Mouse (Mus musculus): Measurements from ENCODE around the gene Ap2b1. TPM values are rescaled to one million over a fixed set of nuclear protein-coding genes. Genes with fewer than 3 reads are reported as not detected.

The Ap2b1 gene
- polyA plus RNA-seq, 1 experiment from 2014 or later, result 121 TPM

- Histone ChIP-seq H3K4me2 (no peak overlapping the region), H3K9me3 (ENCODE audit: control insufficient read depth, low read length) (no peaks in the 10 kb centered on the region), H3K27me3 (ENCODE audit: control insufficient read depth, insufficient read depth, low read length) (no peaks in the 10 kb centered on the region), H3K9ac (ENCODE audit: low read length) (no peak overlapping the region), H3K27ac (ENCODE audit: low read depth, low read length) (no peak overlapping the region), H3K36me3 (ENCODE audit: control insufficient read depth, insufficient read depth, low read length) (no peaks in the 10 kb centered on the region), H3K4me1 (ENCODE audit: control insufficient read depth, insufficient read depth, low read length) (no peaks in the 10 kb centered on the region), H3K4me3 (ENCODE audit: low read depth, low read length) (no peak overlapping the region)
- ATAC-seq (ENCODE audit: low FRiP score) (no peak), DNase-seq (ENCODE audit: low spot score, missing footprints) (no peak)
- WGBS, result 85% methylated on average over 4 of the region's 4 CpGs
These were observed 19.8 kb upstream of the Ap2b1 start for GRCm38 (mm10) chr11:83279024-83279423.

GRCm38 (mm10) chr11:83279691-83280090, 19.1 kb upstream of the Ap2b1 start:
- H3K27ac ChIP-seq (ENCODE audit: low read depth, low read length), result no peak overlapping the region
- H3K36me3 ChIP-seq (ENCODE audit: control insufficient read depth, insufficient read depth, low read length), result no peaks in the 10 kb centered on the region
- no peak overlapping the region for H3K9ac ChIP-seq (ENCODE audit: low read length)
- DNase-seq (ENCODE audit: low spot score, missing footprints) (no peak), ATAC-seq (ENCODE audit: low FRiP score) (no peak)
- H3K9me3 ChIP-seq (ENCODE audit: control insufficient read depth, low read length), result no peaks in the 10 kb centered on the region
- no peaks in the 10 kb centered on the region for H3K4me1 ChIP-seq (ENCODE audit: control insufficient read depth, insufficient read depth, low read length)
- 85% methylated on average over 6 of the region's 6 CpGs for WGBS
- H3K27me3 ChIP-seq (ENCODE audit: control insufficient read depth, insufficient read depth, low read length), result no peaks in the 10 kb centered on the region
- no peak overlapping the region for H3K4me2 ChIP-seq
- no peak overlapping the region for H3K4me3 ChIP-seq (ENCODE audit: low read depth, low read length)

DNA sequence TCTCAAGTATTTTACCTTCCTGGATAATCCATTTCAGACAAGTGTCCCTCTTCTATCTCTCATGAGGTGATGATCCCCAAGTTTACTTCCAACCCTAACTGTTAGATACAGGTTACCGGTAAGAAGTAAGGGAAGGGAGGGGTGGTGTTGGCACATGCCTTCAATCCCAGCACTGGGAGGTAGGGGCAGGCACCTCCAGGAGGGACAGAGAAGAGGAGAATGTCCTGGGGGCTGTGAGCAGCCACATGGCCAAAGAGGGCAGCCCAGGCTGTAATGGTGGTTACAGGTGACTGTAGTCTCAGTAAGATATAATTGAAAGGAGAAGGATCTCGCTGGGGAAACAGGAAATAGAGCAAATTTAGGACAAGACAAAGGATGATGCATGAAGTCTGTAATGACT, 16.7 kb upstream of the Ap2b1 start:
- no peak for DNase-seq (ENCODE audit: low spot score, missing footprints)
- no peak overlapping the region for H3K27ac ChIP-seq (ENCODE audit: low read depth, low read length)
- H3K9me3 ChIP-seq (ENCODE audit: control insufficient read depth, low read length), result no peaks in the 10 kb centered on the region
- no peak overlapping the region for H3K4me3 ChIP-seq (ENCODE audit: low read depth, low read length)
- ATAC-seq (ENCODE audit: low FRiP score), result no peak
- no peaks in the 10 kb centered on the region for H3K4me1 ChIP-seq (ENCODE audit: control insufficient read depth, insufficient read depth, low read length)
- no peak overlapping the region for H3K9ac ChIP-seq (ENCODE audit: low read length)
- H3K4me2 ChIP-seq, result no peak overlapping the region
- H3K36me3 ChIP-seq (ENCODE audit: control insufficient read depth, insufficient read depth, low read length), result no peaks in the 10 kb centered on the region
- 69% methylated on average over 2 of the region's 2 CpGs for WGBS
- H3K27me3 ChIP-seq (ENCODE audit: control insufficient read depth, insufficient read depth, low read length), result no peaks in the 10 kb centered on the region

DNA sequence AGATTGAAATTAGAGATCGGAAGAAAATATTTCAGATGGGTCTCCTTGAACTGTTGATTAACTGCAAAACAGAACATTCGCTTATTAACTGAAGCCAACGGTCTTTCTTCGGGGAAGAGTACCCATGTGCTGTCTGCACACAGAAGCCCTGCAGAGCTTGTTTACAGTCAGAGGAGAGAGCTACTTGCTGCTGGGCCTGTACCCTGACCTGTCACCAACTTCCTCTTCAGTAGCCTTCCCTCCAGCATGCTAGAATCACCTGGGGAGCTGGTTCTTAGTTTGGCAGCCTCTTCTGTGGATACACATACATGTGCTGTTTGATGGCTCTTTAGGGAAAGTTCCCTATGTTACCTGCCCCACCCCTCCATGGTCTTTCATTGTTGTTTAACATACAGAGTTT, 13.2 kb upstream of the Ap2b1 start:
- H3K4me1 ChIP-seq (ENCODE audit: control insufficient read depth, insufficient read depth, low read length), result no peaks in the 10 kb centered on the region
- no peaks in the 10 kb centered on the region for H3K27me3 ChIP-seq (ENCODE audit: control insufficient read depth, insufficient read depth, low read length)
- no peak for DNase-seq (ENCODE audit: low spot score, missing footprints)
- no peaks in the 10 kb centered on the region for H3K9me3 ChIP-seq (ENCODE audit: control insufficient read depth, low read length)
- no peak overlapping the region for H3K4me3 ChIP-seq (ENCODE audit: low read depth, low read length)
- WGBS, result 90% methylated on average over 4 of the region's 4 CpGs
- ATAC-seq (ENCODE audit: low FRiP score), result no peak
- no peaks in the 10 kb centered on the region for H3K36me3 ChIP-seq (ENCODE audit: control insufficient read depth, insufficient read depth, low read length)
- no peak overlapping the region for H3K4me2 ChIP-seq
- no peak overlapping the region for H3K9ac ChIP-seq (ENCODE audit: low read length)
- no peak overlapping the region for H3K27ac ChIP-seq (ENCODE audit: low read depth, low read length)

GRCm38 (mm10) chr11:83286566-83286965, 12.3 kb upstream of the Ap2b1 start, which contains the start of gene Slfn14:
Gene Slfn14, minus strand, starts transcription at chr11:83286726.
- H3K4me3 ChIP-seq (ENCODE audit: low read depth, low read length), result no peak within 1 kb of the TSS
- no peaks in the 10 kb centered on the region for H3K36me3 ChIP-seq (ENCODE audit: control insufficient read depth, insufficient read depth, low read length)
- no peak within 1 kb of the TSS for H3K27ac ChIP-seq (ENCODE audit: low read depth, low read length)
- 78% methylated on average over 1 of the region's 1 CpGs for WGBS
- no peaks in the 10 kb centered on the region for H3K9me3 ChIP-seq (ENCODE audit: control insufficient read depth, low read length)
- H3K27me3 ChIP-seq (ENCODE audit: control insufficient read depth, insufficient read depth, low read length), result no peaks in the 10 kb centered on the region
- no peak for DNase-seq (ENCODE audit: low spot score, missing footprints)
- H3K9ac ChIP-seq (ENCODE audit: low read length), result no peak within 1 kb of the TSS
- peaks cover 3% of the 10 kb centered on the region; the same call in 1 of the 2 replicates for H3K4me1 ChIP-seq (ENCODE audit: control insufficient read depth, insufficient read depth, low read length)
- H3K4me2 ChIP-seq, result no peak within 1 kb of the TSS
- ATAC-seq (ENCODE audit: low FRiP score), result no peak

GRCm38 (mm10) chr11:83289036-83289435, 9.8 kb upstream of the Ap2b1 start:
- peaks cover 12% of the 10 kb centered on the region; the same call in 1 of the 2 replicates for H3K4me1 ChIP-seq (ENCODE audit: control insufficient read depth, insufficient read depth, low read length)
- H3K9ac ChIP-seq (ENCODE audit: low read length), result no peak overlapping the region
- no peaks in the 10 kb centered on the region for H3K27me3 ChIP-seq (ENCODE audit: control insufficient read depth, insufficient read depth, low read length)
- 89% methylated on average over 5 of the region's 5 CpGs for WGBS
- no peak for ATAC-seq (ENCODE audit: low FRiP score)
- H3K4me2 ChIP-seq, result no peak overlapping the region
- H3K36me3 ChIP-seq (ENCODE audit: control insufficient read depth, insufficient read depth, low read length), result no peaks in the 10 kb centered on the region
- no peak overlapping the region for H3K4me3 ChIP-seq (ENCODE audit: low read depth, low read length)
- no peak for DNase-seq (ENCODE audit: low spot score, missing footprints)
- H3K9me3 ChIP-seq (ENCODE audit: control insufficient read depth, low read length), result no peaks in the 10 kb centered on the region
- no peak overlapping the region for H3K27ac ChIP-seq (ENCODE audit: low read depth, low read length)

DNA sequence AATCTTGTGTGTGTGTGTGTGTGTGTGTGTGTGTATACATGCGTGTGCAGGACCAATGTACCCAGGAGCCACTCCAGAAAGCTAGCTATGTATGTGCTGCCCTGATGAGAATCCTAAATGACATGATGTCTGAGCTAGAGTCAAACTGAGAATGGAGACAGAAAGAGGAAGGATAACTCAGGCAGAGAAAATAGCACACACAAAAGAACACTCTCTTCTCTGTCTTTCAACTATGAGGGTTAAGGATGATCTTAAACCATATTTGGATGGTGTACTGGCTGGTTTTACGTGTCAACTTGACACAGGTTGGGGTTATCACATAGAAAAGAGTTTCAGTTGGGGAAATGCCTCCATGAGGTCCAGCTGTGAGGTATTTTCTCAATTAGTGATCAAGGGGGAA, 9.2 kb upstream of the Ap2b1 start:
- ATAC-seq (ENCODE audit: low FRiP score), result no peak
- H3K27ac ChIP-seq (ENCODE audit: low read depth, low read length), result no peak overlapping the region

GRCm38 (mm10) chr11:83291375-83292250, 7.2 kb upstream of the Ap2b1 start:
- no peaks in the 10 kb centered on the region for H3K36me3 ChIP-seq (ENCODE audit: control insufficient read depth, insufficient read depth, low read length)
- under 1% methylated on average over 38 of the region's 38 CpGs for WGBS
- DNase-seq (ENCODE audit: low spot score, missing footprints) (peak; percentile 97), ATAC-seq (ENCODE audit: low FRiP score) (peak; percentile 99)
- H3K4me1 ChIP-seq (ENCODE audit: control insufficient read depth, insufficient read depth, low read length), result peaks cover 12% of the 10 kb centered on the region; the same call in 1 of the 2 replicates
- peak overlapping the region; percentile 71 for H3K4me3 ChIP-seq (ENCODE audit: low read depth, low read length)
- H3K9me3 ChIP-seq (ENCODE audit: control insufficient read depth, low read length), result no peaks in the 10 kb centered on the region
- H3K27me3 ChIP-seq (ENCODE audit: control insufficient read depth, insufficient read depth, low read length), result no peaks in the 10 kb centered on the region
- peak overlapping the region; percentile 88 for H3K9ac ChIP-seq (ENCODE audit: low read length)
- peak overlapping the region; percentile 51; the same call in 1 of the 2 replicates for H3K27ac ChIP-seq (ENCODE audit: low read depth, low read length)
- peak overlapping the region; percentile 92 for H3K4me2 ChIP-seq

More for the DNA sequence above, 9.2 kb upstream of the Ap2b1 start:
- H3K9me3 ChIP-seq (ENCODE audit: control insufficient read depth, low read length), result no peaks in the 10 kb centered on the region
- no peaks in the 10 kb centered on the region for H3K27me3 ChIP-seq (ENCODE audit: control insufficient read depth, insufficient read depth, low read length)
- WGBS, result 95% methylated on average over 2 of the region's 2 CpGs
- no peak overlapping the region for H3K9ac ChIP-seq (ENCODE audit: low read length)
- peaks cover 12% of the 10 kb centered on the region; the same call in 1 of the 2 replicates for H3K4me1 ChIP-seq (ENCODE audit: control insufficient read depth, insufficient read depth, low read length)
- DNase-seq (ENCODE audit: low spot score, missing footprints), result no peak
- no peak overlapping the region for H3K4me3 ChIP-seq (ENCODE audit: low read depth, low read length)
- no peaks in the 10 kb centered on the region for H3K36me3 ChIP-seq (ENCODE audit: control insufficient read depth, insufficient read depth, low read length)
- no peak overlapping the region for H3K4me2 ChIP-seq

- Histone ChIP-seq H3K27ac (ENCODE audit: low read depth, low read length) (no peak overlapping the region), H3K4me2 (peak overlapping the region; percentile 92), H3K36me3 (ENCODE audit: control insufficient read depth, insufficient read depth, low read length) (no peaks in the 10 kb centered on the region), H3K4me3 (ENCODE audit: low read depth, low read length) (peak overlapping the region; percentile 71), H3K27me3 (ENCODE audit: control insufficient read depth, insufficient read depth, low read length) (no peaks in the 10 kb centered on the region), H3K9ac (ENCODE audit: low read length) (peak overlapping the region; percentile 88), H3K4me1 (ENCODE audit: control insufficient read depth, insufficient read depth, low read length) (peaks cover 12% of the 10 kb centered on the region; the same call in 1 of the 2 replicates), H3K9me3 (ENCODE audit: control insufficient read depth, low read length) (no peaks in the 10 kb centered on the region)
- 2% methylated on average over 5 of the region's 5 CpGs for WGBS
- no peak for DNase-seq (ENCODE audit: low spot score, missing footprints)
- ATAC-seq (ENCODE audit: low FRiP score), result no peak
These were observed 6.6 kb upstream of the Ap2b1 start for GRCm38 (mm10) chr11:83292251-83292587.
